ENCODE assay signal across 11 mouse cellular contexts in genomic region chr15:97361771-97362171, GRCm38 (mm10).
DNase-seq lines count a peak whose midpoint lies in the region; ATAC-seq lines count a peak whose summit lies in the region.
"Had no signal": no experiment of that assay in that cellular context is flagged by ENCODE, and none has a peak within 500 bp of the region (broad histone marks: within the 10 kb centered on the region; RNA-seq: fewer than 3 reads in every experiment).

No protein-coding gene starts in this region.

- peak; percentile 56 for DNase-seq in ZHBTc4 (ENCODE audit: low read depth, low spot score)
- DNase-seq in splenic B cell, adult 2 months (ENCODE audit: low read depth, low spot score): peak; percentile 74
- no peak for DNase-seq in gastrocnemius, postnatal 36 days
- no peak for DNase-seq in gastrocnemius, adult 8-10 months (ENCODE audit: low spot score in 2 of 2)
- no peak for DNase-seq in layer of hippocampus, postnatal 14 days (ENCODE audit: low spot score in 2 of 2)
- DNase-seq: cerebellum, postnatal 36 days; heart, postnatal 10 days had no signal

- no peak overlapping the region for H3K9ac ChIP-seq in heart, embryonic 13.5 days
- no peak overlapping the region for H3K9ac ChIP-seq in heart, embryonic 12.5 days
- H3K9ac ChIP-seq: limb, embryonic 15.5 days had no signal

- 0 out of 2 replicates have a peak, but pooled peaks cover 3% of the 10 kb centered on the region for H3K36me3 ChIP-seq in heart, embryonic 13.5 days
- 0 out of 2 replicates have a peak, but pooled peaks cover 4% of the 10 kb centered on the region for H3K36me3 ChIP-seq in heart, embryonic 12.5 days
- no peaks in the 10 kb centered on the region for H3K36me3 ChIP-seq in macrophage (ENCODE audit: inconsistent target)
- H3K36me3 ChIP-seq in splenic B cell, adult 2 months (ENCODE audit: control insufficient read depth, insufficient read depth, low read length, poor library complexity, severe bottlenecking): peaks cover 3% of the 10 kb centered on the region; the same call in 1 of the 2 replicates
- H3K36me3 ChIP-seq: limb, embryonic 15.5 days had no signal

- intact Hi-C loops in gastrocnemius, postnatal 36 days (cut with DNase I): no loop called here

- H3K4me2 ChIP-seq in heart, embryonic 13.5 days: peak overlapping the region; percentile 20; the same call in 1 of the 2 replicates
- H3K4me2 ChIP-seq in heart, embryonic 12.5 days: no peak overlapping the region
- H3K4me2 ChIP-seq: limb, embryonic 15.5 days had no signal

- no peak overlapping the region for H3K27ac ChIP-seq in heart, embryonic 13.5 days (replicated peaks)
- no peak overlapping the region for H3K27ac ChIP-seq in heart, embryonic 12.5 days (ENCODE audit: poor library complexity, severe bottlenecking)
- peak overlapping the region; percentile 90 for H3K27ac ChIP-seq in macrophage
- H3K27ac ChIP-seq: limb, embryonic 15.5 days had no signal

- no peaks in the 10 kb centered on the region for H3K27me3 ChIP-seq in heart, embryonic 13.5 days (replicated peaks)
- no peaks in the 10 kb centered on the region for H3K27me3 ChIP-seq in heart, embryonic 12.5 days (replicated peaks)
- H3K27me3 ChIP-seq in splenic B cell, adult 2 months (ENCODE audit: control insufficient read depth, insufficient read depth, low read length, poor library complexity, severe bottlenecking): no peaks in the 10 kb centered on the region
- H3K27me3 ChIP-seq: limb, embryonic 15.5 days had no signal

- ATAC-seq in heart, embryonic 13.5 days (ENCODE audit: extremely low read depth, insufficient number of reproducible peaks, low FRiP score, low TSS enrichment): no peak
- ATAC-seq in heart, embryonic 12.5 days (ENCODE audit: insufficient number of reproducible peaks, low FRiP score): no peak

- H3K4me3 ChIP-seq in heart, embryonic 13.5 days: no peak overlapping the region
- H3K4me3 ChIP-seq in heart, embryonic 12.5 days: no peak overlapping the region
- H3K4me3 ChIP-seq in macrophage (ENCODE audit: inconsistent target): peak overlapping the region; percentile 43
- H3K4me3 ChIP-seq: limb, embryonic 15.5 days had no signal

- 70% methylated on average over 8 of the region's 8 CpGs for WGBS in heart, embryonic 13.5 days
- WGBS in heart, embryonic 12.5 days: 73% methylated on average over 8 of the region's 8 CpGs
- under 1% methylated on average over 8 of the region's 8 CpGs for WGBS in macrophage (ENCODE audit: missing documents)

- H3K4me1 ChIP-seq in heart, embryonic 13.5 days: no peaks in the 10 kb centered on the region
- H3K4me1 ChIP-seq in heart, embryonic 12.5 days (replicated peaks): no peaks in the 10 kb centered on the region

- H3K9me3 ChIP-seq in heart, embryonic 13.5 days: no peaks in the 10 kb centered on the region
- peaks cover 5% of the 10 kb centered on the region; the same call in 1 of the 2 replicates for H3K9me3 ChIP-seq in heart, embryonic 12.5 days (replicated peaks)
- H3K9me3 ChIP-seq: limb, embryonic 15.5 days had no signal

- H3K79me2 ChIP-seq in macrophage (ENCODE audit: inconsistent target): peaks cover 20% of the 10 kb centered on the region

Comparison
In these comparisons a context has a peak if more than half of its experiments do, and no peak if none do; other contexts are left out.
1. DNase-seq: peak in ZHBTc4 (single experiment) and splenic B cell, adult 2 months (single experiment); none in gastrocnemius, postnatal 36 days (0 of 2), gastrocnemius, adult 8-10 months (0 of 2) and layer of hippocampus, postnatal 14 days (0 of 2).